Comparison of ENCODE assay signal across 9 mouse cellular contexts in the genomic region with DNA sequence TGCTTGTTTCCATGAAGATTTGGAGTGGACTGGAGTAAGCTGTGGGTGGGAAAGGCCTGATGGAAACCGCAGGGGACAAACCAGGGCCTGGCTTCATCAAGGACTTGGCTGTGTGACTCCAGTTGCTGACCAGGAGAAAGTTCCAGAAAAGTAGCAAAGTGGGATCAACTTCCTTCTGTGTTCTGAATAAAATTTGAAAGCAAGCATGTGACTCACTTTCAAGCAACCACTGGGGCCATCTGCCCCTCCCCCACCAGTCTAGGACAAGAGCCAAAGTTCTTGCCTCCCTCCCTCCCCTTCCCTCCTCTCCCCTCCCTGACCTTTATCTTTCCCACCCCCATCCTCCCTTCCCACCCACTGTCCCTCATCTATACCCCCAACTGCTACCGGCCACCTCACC. TPM values are rescaled to one million over a fixed set of nuclear protein-coding genes. Genes with fewer than 3 reads are reported as not detected.
DNase-seq lines count a peak whose midpoint lies in the region; ATAC-seq and TF ChIP-seq lines count a peak whose summit lies in the region.
"Had no signal": no experiment of that assay in that cellular context is flagged by ENCODE, and none has a peak within 500 bp of the region (broad histone marks: within the 10 kb centered on the region; RNA-seq: fewer than 3 reads in every experiment).

No protein-coding gene starts in this region.

- peak; percentile 58 for DNase-seq in lung, embryonic 14.5 days
- no peak for DNase-seq in lung, adult 2 months
- DNase-seq in heart, postnatal 10 days = peak; percentile 45 to 57
- DNase-seq in ovary, postnatal 36 days (ENCODE audit: low spot score) = peak; percentile 53
- DNase-seq in cerebellum, adult 11-12 months = no peak
- DNase-seq in thymus, adult 18-20 months = no peak

- H3K9ac ChIP-seq in lung, embryonic 14.5 days = no peak overlapping the region
- no peak overlapping the region; the same call in 1 of the 2 replicates for H3K9ac ChIP-seq in forebrain, embryonic 13.5 days

- no peak for TF ChIP-seq POLR2A in lung, adult 2 months (IDR thresholded peaks at IDR 0.05; ENCODE audit: borderline replicate concordance, extremely low read depth, low read depth, low read length)

- no peaks in the 10 kb centered on the region for H3K9me3 ChIP-seq in lung, embryonic 14.5 days (ENCODE audit: low read depth, low read length)
- no peaks in the 10 kb centered on the region for H3K9me3 ChIP-seq in forebrain, embryonic 13.5 days (replicated peaks)

- H3K4me1 ChIP-seq in lung, embryonic 14.5 days (ENCODE audit: insufficient read depth) = no peaks in the 10 kb centered on the region
- peaks cover 6% of the 10 kb centered on the region; the same call in 1 of the 2 replicates for H3K4me1 ChIP-seq in lung, adult 2 months (ENCODE audit: control insufficient read depth, insufficient read depth, low read length)
- peaks cover 62% of the 10 kb centered on the region for H3K4me1 ChIP-seq in forebrain, embryonic 13.5 days

- H3K27me3 ChIP-seq in lung, embryonic 14.5 days (ENCODE audit: insufficient read depth, low read length) = no peaks in the 10 kb centered on the region
- peaks cover 12% of the 10 kb centered on the region; the same call in 1 of the 2 replicates for H3K27me3 ChIP-seq in forebrain, embryonic 13.5 days

- no peak overlapping the region for H3K4me2 ChIP-seq in lung, embryonic 14.5 days
- no peak overlapping the region; the same call in 1 of the 2 replicates for H3K4me2 ChIP-seq in forebrain, embryonic 13.5 days

- TF ChIP-seq CTCF in lung, embryonic 14.5 days (IDR thresholded peaks at IDR 0.05; ENCODE audit: low read depth) = no peak
- no peak for TF ChIP-seq CTCF in lung, adult 2 months (IDR thresholded peaks at IDR 0.05; ENCODE audit: insufficient read depth, low read length)

- intact Hi-C loops in heart, postnatal 10 days (cut with DNase I) = loop anchor here (2.0 kb wide), 1 partner anchor 138 kb away; no protein-coding TSS in a partner anchor

- 27% methylated on average over 2 of the region's 2 CpGs for WGBS in lung, embryonic 14.5 days
- WGBS in lung, adult 2 months = 28% methylated on average over 2 of the region's 2 CpGs
- WGBS in forebrain, embryonic 13.5 days = 26% methylated on average over 2 of the region's 2 CpGs

- ATAC-seq in lung, embryonic 14.5 days (ENCODE audit: insufficient read depth) = no peak
- no peak for ATAC-seq in forebrain, embryonic 13.5 days
- no peak for ATAC-seq in cerebellum, adult (ENCODE audit: insufficient number of reproducible peaks, low FRiP score, low TSS enrichment)

- no peak overlapping the region for H3K4me3 ChIP-seq in lung, embryonic 14.5 days (ENCODE audit: low read depth, low read length)
- H3K4me3 ChIP-seq in lung, adult 2 months (replicated peaks; ENCODE audit: extremely low read depth, low read depth, low read length) = no peak overlapping the region
- no peak overlapping the region for H3K4me3 ChIP-seq in forebrain, embryonic 13.5 days

- no peaks in the 10 kb centered on the region for H3K36me3 ChIP-seq in lung, embryonic 14.5 days (ENCODE audit: insufficient read depth)
- no peaks in the 10 kb centered on the region for H3K36me3 ChIP-seq in forebrain, embryonic 13.5 days (ENCODE audit: poor library complexity, severe bottlenecking)

- H3K27ac ChIP-seq in lung, embryonic 14.5 days (ENCODE audit: low read depth) = no peak overlapping the region
- H3K27ac ChIP-seq in forebrain, embryonic 13.5 days = peak overlapping the region; percentile 62
- H3K27ac ChIP-seq: macrophage had no signal

RNA-seq across cellular contexts. Expression of a gene that starts 35.9 kb away (rescaled TPM):
- 43.0 and 48.5 TPM in 2 replicates for polyA plus RNA-seq in lung, embryonic 14.5 days (2014; fragmentation: Nextera tagmentation; extraction: Ambion mirVana)
- 29.5 and 36.9 TPM in 2 replicates for polyA plus RNA-seq in lung, adult 2 months (2012; rRNA removed)
- polyA plus RNA-seq in forebrain, embryonic 13.5 days (2015; fragmentation: Nextera tagmentation; extraction: Ambion mirVana) = 48.9 and 49.7 TPM in 2 replicates
- 10 to 100 TPM; 77.3 to 80.1 TPM for total RNA-seq in heart, postnatal 10 days (2021)

Comparison
In these comparisons a context has a peak if more than half of its experiments do, and no peak if none do; other contexts are left out.
1. DNase-seq: peak in lung, embryonic 14.5 days (single experiment), heart, postnatal 10 days (2 of 2) and ovary, postnatal 36 days (single experiment); none in lung, adult 2 months (single experiment), cerebellum, adult 11-12 months (single experiment) and thymus, adult 18-20 months (0 of 2).